Mouse (Mus musculus) hindbrain, embryonic 15.5 days (tissue): ENCODE results near the gene Rpl27. TPM values are rescaled to one million over a fixed set of nuclear protein-coding genes. Genes with fewer than 3 reads are reported as not detected.

Source experiments
- ATAC-seq: fragments of 200-750 bp; cut with Nextera tagmentation; 2 replicates; pipeline ENCODE4 v1.8.0; 2017; ENCODE audit warnings: low read depth, moderate number of reproducible peaks, moderate TSS enrichment; ENCODE audit not compliant: low FRiP score
- H3K27ac ChIP-seq: fragments of 300-500 bp; sonication (generic); replicated peaks from 2 replicates; pipeline ENCODE4 v1.5.1; 2015; ENCODE audit warnings: mild to moderate bottlenecking, inconsistent platforms
- H3K27me3 ChIP-seq: fragments of 300-500 bp; sonication (generic); 2 replicates; pipeline ENCODE4 v1.6.1; 2015; ENCODE audit warnings: control low read depth, inconsistent platforms
- H3K36me3 ChIP-seq: fragments of 300-500 bp; sonication (generic); 2 replicates; pipeline ENCODE4 v1.6.1; 2015; ENCODE audit warnings: control low read depth, inconsistent platforms
- H3K4me1 ChIP-seq: fragments of 300-500 bp; sonication (generic); replicated peaks from 2 replicates; pipeline ENCODE4 v1.6.1; 2015; ENCODE audit warnings: control low read depth, inconsistent platforms
- H3K4me2 ChIP-seq: fragments of 300-500 bp; sonication (generic); 2 replicates; pipeline ENCODE4 v1.6.1; 2015; ENCODE audit warnings: moderate library complexity, mild to moderate bottlenecking, inconsistent platforms
- H3K4me3 ChIP-seq: fragments of 300-500 bp; sonication (generic); 2 replicates; pipeline ENCODE4 v1.5.1; 2015; ENCODE audit warnings: mild to moderate bottlenecking, inconsistent platforms
- H3K9ac ChIP-seq: fragments of 300-500 bp; sonication (generic); 2 replicates; pipeline ENCODE4 v1.6.1; 2015; ENCODE audit warnings: inconsistent platforms
- H3K9me3 ChIP-seq: fragments of 300-500 bp; sonication (generic); 2 replicates; pipeline ENCODE4 v1.6.1; 2016; ENCODE audit warnings: control low read depth, inconsistent platforms
- WGBS: fragments of 180-500 bp; shearing (Covaris S2); methylation state at CpG from one replicate; pipeline ENCODE4 v1.1.7; 2015; 5-methylcytosine and 5-hydroxymethylcytosine counted together
- polyA plus RNA-seq: library from polyadenylated mRNA; unstranded; fragments of >200 nt; fragmentation: Nextera tagmentation; extraction: Ambion mirVana; gene quantifications from 2 replicates; pipeline ENCODE4 v1.2.1, GENCODE M21; 2015

The Rpl27 gene
- polyA plus RNA-seq = 228 and 230 TPM in 2 replicates

- Histone ChIP-seq H3K4me1 (peaks cover 18% of the 10 kb centered on the region), H3K27ac (peak within 1 kb of the TSS; percentile 92), H3K9me3 (no peaks in the 10 kb centered on the region), H3K9ac (peak within 1 kb of the TSS; percentile 94), H3K36me3 (peaks cover 17% of the 10 kb centered on the region), H3K4me3 (peak within 1 kb of the TSS; percentile 86), H3K4me2 (peak within 1 kb of the TSS; percentile 93), H3K27me3 (no peaks in the 10 kb centered on the region)
- WGBS = 0% methylated on average over 42 of the region's 42 CpGs
- peak; percentile 98 for ATAC-seq
Measured at GRCm38 (mm10) chr11:101442127-101442693, at the start of gene Rpl27. Gene Rpl27 (plus strand): TSS chr11:101442298.

- Histone ChIP-seq H3K4me2 (no peak overlapping the region), H3K9ac (no peak overlapping the region), H3K9me3 (no peaks in the 10 kb centered on the region), H3K27ac (no peak overlapping the region), H3K27me3 (0 out of 2 replicates have a peak, but pooled peaks cover 4% of the 10 kb centered on the region), H3K4me1 (0 out of 2 replicates have a peak, but pooled peaks cover 6% of the 10 kb centered on the region), H3K36me3 (no peaks in the 10 kb centered on the region), H3K4me3 (no peak overlapping the region)
- no peak; the same call in 1 of the 2 replicates for ATAC-seq
- WGBS = 4% methylated on average over 8 of the region's 8 CpGs
Measured at GRCm38 (mm10) chr11:101395110-101395509, 47.0 kb upstream of the Rpl27 start.

- no peak for ATAC-seq
Measured at GRCm38 (mm10) chr11:101415306-101415705, 26.8 kb upstream of the Rpl27 start.

GRCm38 (mm10) chr11:101416433-101417100 is 25.5 kb upstream of the Rpl27 start:
- Histone ChIP-seq H3K36me3 (peaks cover 15% of the 10 kb centered on the region; the same call in 1 of the 2 replicates), H3K27me3 (no peaks in the 10 kb centered on the region), H3K4me2 (peak overlapping the region; percentile 70), H3K4me1 (peaks cover 10% of the 10 kb centered on the region), H3K9me3 (no peaks in the 10 kb centered on the region), H3K4me3 (peak overlapping the region; percentile 69), H3K9ac (peak overlapping the region; percentile 73), H3K27ac (peak overlapping the region; percentile 84)
- ATAC-seq = peak; percentile 31; the same call in 1 of the 2 replicates
- WGBS = 2% methylated on average over 11 of the region's 11 CpGs

More at GRCm38 (mm10) chr11:101415306-101415705, 26.8 kb upstream of the Rpl27 start:
- Histone ChIP-seq H3K27ac (no peak overlapping the region), H3K9me3 (no peaks in the 10 kb centered on the region), H3K36me3 (peaks cover 28% of the 10 kb centered on the region), H3K4me3 (no peak overlapping the region), H3K9ac (no peak overlapping the region), H3K27me3 (no peaks in the 10 kb centered on the region), H3K4me2 (no peak overlapping the region), H3K4me1 (peaks cover 10% of the 10 kb centered on the region)
- 89% methylated on average over 2 of the region's 2 CpGs for WGBS

- Histone ChIP-seq H3K36me3 (peaks cover 13% of the 10 kb centered on the region; the same call in 1 of the 2 replicates), H3K27ac (peak within 1 kb of the TSS; percentile 84), H3K4me2 (peak within 1 kb of the TSS; percentile 70), H3K9ac (peak within 1 kb of the TSS; percentile 73), H3K4me3 (peak within 1 kb of the TSS; percentile 69), H3K9me3 (no peaks in the 10 kb centered on the region), H3K4me1 (peaks cover 10% of the 10 kb centered on the region), H3K27me3 (no peaks in the 10 kb centered on the region)
- under 1% methylated on average over 44 of the region's 45 CpGs for WGBS
- peak; percentile 90 for ATAC-seq
Measured at GRCm38 (mm10) chr11:101417101-101417855, 24.8 kb upstream of the Rpl27 start, which contains the start of gene Aarsd1. Gene Aarsd1 (minus strand): TSS chr11:101417615.

GRCm38 (mm10) chr11:101418991-101419390 is 23.1 kb upstream of the Rpl27 start:
- Histone ChIP-seq H3K4me3 (no peak overlapping the region), H3K36me3 (no peaks in the 10 kb centered on the region), H3K4me2 (no peak overlapping the region), H3K27me3 (no peaks in the 10 kb centered on the region), H3K4me1 (peaks cover 12% of the 10 kb centered on the region), H3K27ac (no peak overlapping the region), H3K9ac (no peak overlapping the region), H3K9me3 (no peaks in the 10 kb centered on the region)
- ATAC-seq = no peak
- 59% methylated on average over 6 of the region's 6 CpGs for WGBS

GRCm38 (mm10) chr11:101419610-101420009 is 22.5 kb upstream of the Rpl27 start:
- Histone ChIP-seq H3K27ac (no peak overlapping the region), H3K27me3 (no peaks in the 10 kb centered on the region), H3K4me2 (no peak overlapping the region), H3K9me3 (no peaks in the 10 kb centered on the region), H3K4me1 (peaks cover 18% of the 10 kb centered on the region), H3K9ac (no peak overlapping the region), H3K4me3 (no peak overlapping the region), H3K36me3 (no peaks in the 10 kb centered on the region)
- 29% methylated on average over 3 of the region's 3 CpGs for WGBS
- no peak for ATAC-seq

GRCm38 (mm10) chr11:101420148-101420547 is 21.9 kb upstream of the Rpl27 start:
- Histone ChIP-seq H3K9me3 (no peaks in the 10 kb centered on the region), H3K27ac (no peak overlapping the region), H3K4me1 (peaks cover 18% of the 10 kb centered on the region), H3K4me2 (no peak overlapping the region), H3K27me3 (no peaks in the 10 kb centered on the region), H3K36me3 (no peaks in the 10 kb centered on the region), H3K4me3 (no peak overlapping the region), H3K9ac (no peak overlapping the region)
- no peak for ATAC-seq
- WGBS = 86% methylated on average over 5 of the region's 5 CpGs

GRCm38 (mm10) chr11:101424105-101424851 is 17.8 kb upstream of the Rpl27 start, which contains the start of gene Gm27029:
Gene Gm27029 (minus strand): TSS chr11:101424796.
- Histone ChIP-seq H3K9me3 (no peaks in the 10 kb centered on the region), H3K4me1 (peaks cover 29% of the 10 kb centered on the region), H3K27me3 (no peaks in the 10 kb centered on the region), H3K36me3 (peaks cover 2% of the 10 kb centered on the region; the same call in 1 of the 2 replicates), H3K4me3 (peak within 1 kb of the TSS; percentile 96), H3K9ac (peak within 1 kb of the TSS; percentile 80), H3K27ac (peak within 1 kb of the TSS; percentile 95), H3K4me2 (peak within 1 kb of the TSS; percentile 80)
- peak; percentile 39 for ATAC-seq
- 5% methylated on average over 23 of the region's 23 CpGs for WGBS

GRCm38 (mm10) chr11:101424925-101425813 is 16.9 kb upstream of the Rpl27 start, which contains the start of the genes Rundc1 and Ptges3l:
Gene Rundc1 (plus strand): TSS chr11:101425085.
Gene Ptges3l (minus strand): TSS chr11:101425333.
- under 1% methylated on average over 80 of the region's 81 CpGs for WGBS
- Histone ChIP-seq H3K4me1 (peaks cover 29% of the 10 kb centered on the region), H3K36me3 (peaks cover 11% of the 10 kb centered on the region), H3K4me3 (peak within 1 kb of the TSS; percentile 96), H3K9ac (peak within 1 kb of the TSS; percentile 80), H3K9me3 (no peaks in the 10 kb centered on the region), H3K27ac (peak within 1 kb of the TSS; percentile 95), H3K27me3 (no peaks in the 10 kb centered on the region), H3K4me2 (peak within 1 kb of the TSS; percentile 80)
- ATAC-seq = peak; percentile 94
